Comparison of ENCODE assay signal across 10 mouse cellular contexts in genomic region chr15:99644776-99645175, GRCm38 (mm10). TPM values are rescaled to one million over a fixed set of nuclear protein-coding genes. Genes with fewer than 3 reads are reported as not detected.
DNase-seq lines count a peak whose midpoint lies in the region; ATAC-seq lines count a peak whose summit lies in the region.
"Had no signal": no experiment of that assay in that cellular context is flagged by ENCODE, and none has a peak within 500 bp of the region (broad histone marks: within the 10 kb centered on the region; RNA-seq: fewer than 3 reads in every experiment).

No protein-coding gene starts in this region.

- DNase-seq in CD4-positive, CD25-positive, alpha-beta regulatory T cell, adult 2 months (ENCODE audit: low read depth, low spot score), result peak; percentile 39
- DNase-seq in layer of hippocampus, adult 18-20 months (ENCODE audit: low spot score in 2 of 2), result peak; percentile 32 to 35
- DNase-seq in layer of hippocampus, adult 8-10 months (ENCODE audit: low spot score in 2 of 2), result no peak
- DNase-seq in right cerebral cortex, adult 2 months (ENCODE audit: low spot score in 2 of 2), result peak; percentile 35 to 57
- DNase-seq in spleen, postnatal 14 days (ENCODE audit: low spot score in 2 of 2), result no peak
- DNase-seq in embryo, embryonic 10.5 days (ENCODE audit: low spot score), result no peak
- DNase-seq: thymus, postnatal 25 days had no signal

- peaks cover 59% of the 10 kb centered on the region for H3K4me1 ChIP-seq in hindbrain, embryonic 12.5 days

- no peak overlapping the region for H3K4me2 ChIP-seq in hindbrain, embryonic 12.5 days (replicated peaks)

- no peaks in the 10 kb centered on the region for H3K9me3 ChIP-seq in hindbrain, embryonic 12.5 days (replicated peaks)

- H3K36me3 ChIP-seq in hindbrain, embryonic 12.5 days, result peaks cover 13% of the 10 kb centered on the region

- no peaks in the 10 kb centered on the region for H3K27me3 ChIP-seq in hindbrain, embryonic 12.5 days

- peak overlapping the region; percentile 66 for H3K27ac ChIP-seq in hindbrain, embryonic 12.5 days

- WGBS in hindbrain, embryonic 12.5 days, result 62% methylated on average over 7 of the region's 7 CpGs

- ATAC-seq in CD4-positive, CD25-positive, alpha-beta regulatory T cell, adult 4 months, result no peak
- ATAC-seq in hindbrain, embryonic 12.5 days (ENCODE audit: low FRiP score), result no peak

- no peak overlapping the region for H3K4me3 ChIP-seq in hindbrain, embryonic 12.5 days

- no peak overlapping the region for H3K9ac ChIP-seq in hindbrain, embryonic 12.5 days

RNA-seq across cellular contexts. Expression of gene Racgap1, which starts 6.7 kb away (rescaled TPM):
- polyA plus RNA-seq in CD4-positive, CD25-positive, alpha-beta regulatory T cell, adult 4 months (2017; shearing (Covaris generic)), result 10 to 100 TPM; 17.6 to 18.2 TPM
- total RNA-seq in layer of hippocampus, adult 18-20 months (2021), result 1 to 10 TPM; 3.8 to 6.8 TPM
- total RNA-seq in layer of hippocampus, adult 8-10 months (2022), result 1 to 10 TPM; 4.0 to 6.1 (median 4.8) TPM
- polyA plus RNA-seq in hindbrain, embryonic 12.5 days (2016; fragmentation: Nextera tagmentation; extraction: Ambion mirVana), result 177 and 185 TPM in 2 replicates

RNA-seq across cellular contexts. Expression of gene Asic1, which starts 25.4 kb away (rescaled TPM):
- under 1 TPM in 1 of 2 experiments, not detected in 1; 0.52 TPM for polyA plus RNA-seq in CD4-positive, CD25-positive, alpha-beta regulatory T cell, adult 4 months (2017; shearing (Covaris generic))
- total RNA-seq in layer of hippocampus, adult 18-20 months (2021), result 10 to 100 TPM; 29.6 to 36.9 TPM
- total RNA-seq in layer of hippocampus, adult 8-10 months (2022), result 10 to 100 TPM; 29.0 to 38.6 (median 34.0) TPM
- 48.6 and 61.6 TPM in 2 replicates for polyA plus RNA-seq in hindbrain, embryonic 12.5 days (2016; fragmentation: Nextera tagmentation; extraction: Ambion mirVana)

RNA-seq across cellular contexts. Expression of gene Aqp6, which starts 43.6 kb away (rescaled TPM):
- polyA plus RNA-seq in CD4-positive, CD25-positive, alpha-beta regulatory T cell, adult 4 months (2017; shearing (Covaris generic)), result not detected
- not detected for total RNA-seq in layer of hippocampus, adult 18-20 months (2021)
- total RNA-seq in layer of hippocampus, adult 8-10 months (2022), result under 1 TPM in 1 of 4 experiments, not detected in 3; 0.36 TPM
- polyA plus RNA-seq in hindbrain, embryonic 12.5 days (2016; fragmentation: Nextera tagmentation; extraction: Ambion mirVana), result 1.3 and 2.8 TPM in 2 replicates
- total RNA-seq: gastrocnemius, postnatal 36 days had no signal

RNA-seq across cellular contexts. Expression of gene Aqp5, which starts 54.2 kb away (rescaled TPM):
- not detected for polyA plus RNA-seq in CD4-positive, CD25-positive, alpha-beta regulatory T cell, adult 4 months (2017; shearing (Covaris generic))
- total RNA-seq in layer of hippocampus, adult 18-20 months (2021), result not detected
- total RNA-seq in layer of hippocampus, adult 8-10 months (2022), result not detected
- 2.4 and 2.7 TPM in 2 replicates for polyA plus RNA-seq in hindbrain, embryonic 12.5 days (2016; fragmentation: Nextera tagmentation; extraction: Ambion mirVana)
- total RNA-seq: gastrocnemius, postnatal 36 days had no signal

RNA-seq across cellular contexts. Expression of gene Smarcd1, which starts 57.2 kb away (rescaled TPM):
- polyA plus RNA-seq in CD4-positive, CD25-positive, alpha-beta regulatory T cell, adult 4 months (2017; shearing (Covaris generic)), result 10 to 100 TPM; 10.0 to 14.8 TPM
- 100 to 1,000 TPM; 108 to 109 TPM for total RNA-seq in layer of hippocampus, adult 18-20 months (2021)
- 100 to 1,000 TPM; 106 to 125 (median 113) TPM for total RNA-seq in layer of hippocampus, adult 8-10 months (2022)
- polyA plus RNA-seq in hindbrain, embryonic 12.5 days (2016; fragmentation: Nextera tagmentation; extraction: Ambion mirVana), result 123 and 141 TPM in 2 replicates

Comparison
In these comparisons a context has a peak if more than half of its experiments do, and no peak if none do; other contexts are left out.
1. DNase-seq: peak in CD4-positive, CD25-positive, alpha-beta regulatory T cell, adult 2 months (single experiment), layer of hippocampus, adult 18-20 months (2 of 2) and right cerebral cortex, adult 2 months (2 of 2); none in layer of hippocampus, adult 8-10 months (0 of 2), spleen, postnatal 14 days (0 of 2) and embryo, embryonic 10.5 days (single experiment).